Mouse (Mus musculus) erythroblast, adult 5-6 weeks (primary cell): ENCODE measurements around the gene Pnp. TPM values are rescaled to one million over a fixed set of nuclear protein-coding genes. Genes with fewer than 3 reads are reported as not detected.
"Not testable (repeated sequence)": the region's sequence is repeated elsewhere in the genome, so short reads cannot be mapped to it uniquely, and the experiment has no call there.

Source experiments
- ATAC-seq: replicated peaks from 2 replicates; pipeline ENCODE4 v1.8.0; 2016; ENCODE audit warnings: moderate number of reproducible peaks, mild to moderate bottlenecking, moderate TSS enrichment, inconsistent platforms; ENCODE audit not compliant: poor library complexity, low FRiP score, severe bottlenecking
- total RNA-seq, 2 experiments: library from RNA; stranded (forward) in 1 of 2; stranded (reverse) in 1 of 2; fragments of 150-400 nt in 1 of 2; fragments of 200-764, 138-1000 nt in 1 of 2; gene quantifications; 2 replicates each; pipeline versions ENCODE4 v1.2.3 to v1.2.4; 2015 to 2017; ENCODE audit warnings: low replicate concordance in 2 of 2

The Pnp gene
- total RNA-seq (2015; ENCODE audit: low replicate concordance) (357 and 415 TPM in 2 replicates), total RNA-seq (2017; ENCODE audit: low replicate concordance) (529 and 542 TPM in 2 replicates)

- peak; percentile 91 for ATAC-seq
These were observed at the start of gene Pnp, which contains the start of gene Pip4p1 for GRCm38 (mm10) chr14:50930754-50931492. Gene Pnp (plus strand): TSS chr14:50931082. Gene Pip4p1 (minus strand): TSS chr14:50930856.

GRCm38 (mm10) chr14:50891621-50892020 lies 39.3 kb upstream of the Pnp start:
- no peak for ATAC-seq

- ATAC-seq, result no peak
These were observed 38.8 kb upstream of the Pnp start for GRCm38 (mm10) chr14:50892091-50892490.

GRCm38 (mm10) chr14:50892541-50893459 lies 38.1 kb upstream of the Pnp start:
- ATAC-seq, result no peak

GRCm38 (mm10) chr14:50895407-50895806 lies 35.5 kb upstream of the Pnp start:
- no peak for ATAC-seq

GRCm38 (mm10) chr14:50895985-50896746 lies 34.7 kb upstream of the Pnp start:
- ATAC-seq, result no peak

GRCm38 (mm10) chr14:50896747-50897373 lies 34.0 kb upstream of the Pnp start:
- ATAC-seq, result no peak

- ATAC-seq, result no peak
These were observed 33.5 kb upstream of the Pnp start, which contains the start of gene Klhl33 for GRCm38 (mm10) chr14:50897374-50897765. Gene Klhl33 (minus strand): TSS chr14:50897507.

- ATAC-seq, result not testable (repeated sequence)
These were observed 32.9 kb upstream of the Pnp start for GRCm38 (mm10) chr14:50897992-50898391.

- ATAC-seq, result peak; percentile 68
These were observed 26.7 kb upstream of the Pnp start for GRCm38 (mm10) chr14:50903973-50904827.

- ATAC-seq, result no peak
These were observed 26.1 kb upstream of the Pnp start for GRCm38 (mm10) chr14:50904828-50905129.

- ATAC-seq, result not testable (repeated sequence)
These were observed 25.6 kb upstream of the Pnp start for GRCm38 (mm10) chr14:50905327-50905726.

- ATAC-seq, result no peak
These were observed 22.8 kb upstream of the Pnp start for GRCm38 (mm10) chr14:50908126-50908525.

- no peak for ATAC-seq
These were observed 19.5 kb upstream of the Pnp start for GRCm38 (mm10) chr14:50911356-50911755.

GRCm38 (mm10) chr14:50923437-50923836 lies 7.4 kb upstream of the Pnp start:
- ATAC-seq, result not testable (repeated sequence)

GRCm38 (mm10) chr14:50924281-50925064 lies 6.4 kb upstream of the Pnp start, which contains the start of the genes Osgep and Apex1:
Gene Osgep (minus strand): TSS chr14:50924893.
Gene Apex1 (plus strand): TSS chr14:50924968.
- peak; percentile 89 for ATAC-seq

- peak; percentile 48 for ATAC-seq
These were observed 5.6 kb upstream of the Pnp start for GRCm38 (mm10) chr14:50925111-50925920.
